Mouse (Mus musculus): ENCODE results near the gene Rnf225.

DNA sequence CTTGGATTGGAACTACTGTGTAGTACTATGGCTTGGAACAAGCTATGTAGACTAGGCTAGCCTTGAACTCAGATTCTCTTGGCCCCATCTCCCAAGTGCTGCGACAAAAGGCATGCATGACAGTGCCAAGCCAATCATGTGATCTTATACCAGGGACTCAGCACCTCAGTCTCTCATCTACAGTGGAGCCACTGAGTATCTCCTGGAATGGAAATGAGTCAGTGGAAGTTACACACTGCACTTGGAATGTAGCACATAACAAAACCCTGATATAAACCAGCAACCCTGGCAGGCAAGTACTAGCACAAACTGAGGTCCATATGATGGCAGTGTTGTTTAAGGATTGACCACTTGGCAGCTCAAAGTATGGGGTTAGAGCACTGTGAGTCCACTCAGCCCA, 22.1 kb upstream of the Rnf225 start:
- no peak for TF ChIP-seq POLR2A (IDR thresholded peaks at IDR 0.05; ENCODE audit: borderline replicate concordance, control insufficient read depth, low read depth, low read length)
- no peak for TF ChIP-seq CTCF (IDR thresholded peaks at IDR 0.05; ENCODE audit: control insufficient read depth, insufficient read depth, low read length)
